Mouse (Mus musculus) frontal cortex, postnatal 36 days (tissue): ENCODE measurements around the gene Hgd.

Experiments used
- DNase-seq, 2 experiments: peaks; one replicate each; pipeline ENCODE4 v3.0.0; 2022; ENCODE audit warnings: low spot score in 2 of 2

The Hgd gene

GRCm38 (mm10) chr16:37670666-37671283 lies 90.8 kb downstream of the Hgd start:
- DNase-seq: no peak

- DNase-seq: no peak
These were observed 95.4 kb downstream of the Hgd start for GRCm38 (mm10) chr16:37675326-37675725.

GRCm38 (mm10) chr16:37676024-37676676 lies 96.2 kb downstream of the Hgd start:
- peak; percentile 70 to 78 for DNase-seq

GRCm38 (mm10) chr16:37676677-37677072 lies 96.7 kb downstream of the Hgd start:
- DNase-seq: no peak

GRCm38 (mm10) chr16:37677586-37677985 lies 97.6 kb downstream of the Hgd start:
- no peak for DNase-seq

GRCm38 (mm10) chr16:37680216-37680615 lies 100.3 kb downstream of the Hgd start:
- DNase-seq: no peak

GRCm38 (mm10) chr16:37680831-37681230 lies 100.9 kb downstream of the Hgd start:
- no peak for DNase-seq
